Mouse (Mus musculus): ENCODE results near the gene Hpcal1. TPM values are rescaled to one million over a fixed set of nuclear protein-coding genes. Genes with fewer than 3 reads are reported as not detected.

The Hpcal1 gene
- polyA plus RNA-seq, 1 experiment, result 63.4 TPM

GRCm38 (mm10) chr12:17732546-17732945 lies 41.9 kb downstream of the Hpcal1 start:
- no peaks in the 10 kb centered on the region for H3K27me3 ChIP-seq (ENCODE audit: control insufficient read depth, insufficient read depth, low read length)
- no peaks in the 10 kb centered on the region for H3K36me3 ChIP-seq (ENCODE audit: control insufficient read depth, insufficient read depth, low read length)
- H3K27ac ChIP-seq (ENCODE audit: insufficient read depth, low read depth, low read length), result no peak overlapping the region
- peaks cover 14% of the 10 kb centered on the region for H3K4me1 ChIP-seq (ENCODE audit: control insufficient read depth, insufficient read depth, insufficient read length, low read length)
- no peak for TF ChIP-seq POLR2A (IDR thresholded peaks at IDR 0.05; ENCODE audit: low read depth, low read length)
- 75% methylated on average over 4 of the region's 4 CpGs for WGBS
- no peak overlapping the region for H3K4me3 ChIP-seq (ENCODE audit: low read depth, low read length)

GRCm38 (mm10) chr12:17733114-17733904 lies 42.7 kb downstream of the Hpcal1 start:
- Histone ChIP-seq H3K4me1 (ENCODE audit: control insufficient read depth, insufficient read depth, insufficient read length, low read length) (peaks cover 10% of the 10 kb centered on the region), H3K4me3 (ENCODE audit: low read depth, low read length) (no peak overlapping the region), H3K27ac (ENCODE audit: insufficient read depth, low read depth, low read length) (no peak overlapping the region), H3K27me3 (ENCODE audit: control insufficient read depth, insufficient read depth, low read length) (no peaks in the 10 kb centered on the region), H3K36me3 (ENCODE audit: control insufficient read depth, insufficient read depth, low read length) (no peaks in the 10 kb centered on the region)
- 79% methylated on average over 6 of the region's 6 CpGs for WGBS
- no peak for TF ChIP-seq POLR2A (IDR thresholded peaks at IDR 0.05; ENCODE audit: low read depth, low read length)
- no peak for TF ChIP-seq CTCF (IDR thresholded peaks at IDR 0.05; ENCODE audit: extremely low read depth, insufficient read length, insufficient replicate concordance, low read depth, low read length)

- no peak for TF ChIP-seq CTCF (IDR thresholded peaks at IDR 0.05; ENCODE audit: extremely low read depth, insufficient read length, insufficient replicate concordance, low read depth, low read length)
- TF ChIP-seq POLR2A (IDR thresholded peaks at IDR 0.05; ENCODE audit: low read depth, low read length), result no peak
- Histone ChIP-seq H3K36me3 (ENCODE audit: control insufficient read depth, insufficient read depth, low read length) (no peaks in the 10 kb centered on the region), H3K4me3 (ENCODE audit: low read depth, low read length) (no peak overlapping the region), H3K27me3 (ENCODE audit: control insufficient read depth, insufficient read depth, low read length) (no peaks in the 10 kb centered on the region), H3K27ac (ENCODE audit: insufficient read depth, low read depth, low read length) (no peak overlapping the region), H3K4me1 (ENCODE audit: control insufficient read depth, insufficient read depth, insufficient read length, low read length) (peaks cover 13% of the 10 kb centered on the region)
- 72% methylated on average over 6 of the region's 6 CpGs for WGBS
These were observed 45.7 kb downstream of the Hpcal1 start for GRCm38 (mm10) chr12:17736396-17736795.

GRCm38 (mm10) chr12:17736859-17737577 lies 46.4 kb downstream of the Hpcal1 start:
- H3K4me1 ChIP-seq (ENCODE audit: control insufficient read depth, insufficient read depth, insufficient read length, low read length), result peaks cover 20% of the 10 kb centered on the region
- no peak overlapping the region for H3K27ac ChIP-seq (ENCODE audit: insufficient read depth, low read depth, low read length)
- no peak for TF ChIP-seq CTCF (IDR thresholded peaks at IDR 0.05; ENCODE audit: extremely low read depth, insufficient read length, insufficient replicate concordance, low read depth, low read length)
- no peak for TF ChIP-seq POLR2A (IDR thresholded peaks at IDR 0.05; ENCODE audit: low read depth, low read length)
- no peaks in the 10 kb centered on the region for H3K36me3 ChIP-seq (ENCODE audit: control insufficient read depth, insufficient read depth, low read length)
- no peak overlapping the region for H3K4me3 ChIP-seq (ENCODE audit: low read depth, low read length)
- no peaks in the 10 kb centered on the region for H3K27me3 ChIP-seq (ENCODE audit: control insufficient read depth, insufficient read depth, low read length)
- 85% methylated on average over 10 of the region's 10 CpGs for WGBS

GRCm38 (mm10) chr12:17737808-17738207 lies 47.2 kb downstream of the Hpcal1 start:
- Histone ChIP-seq H3K4me1 (ENCODE audit: control insufficient read depth, insufficient read depth, insufficient read length, low read length) (peaks cover 25% of the 10 kb centered on the region), H3K27ac (ENCODE audit: insufficient read depth, low read depth, low read length) (no peak overlapping the region)
- TF ChIP-seq POLR2A (IDR thresholded peaks at IDR 0.05; ENCODE audit: low read depth, low read length) (no peak), CTCF (IDR thresholded peaks at IDR 0.05; ENCODE audit: extremely low read depth, insufficient read length, insufficient replicate concordance, low read depth, low read length) (no peak)

GRCm38 (mm10) chr12:17738473-17738872 lies 47.8 kb downstream of the Hpcal1 start:
- Histone ChIP-seq H3K4me3 (ENCODE audit: low read depth, low read length) (no peak overlapping the region), H3K4me1 (ENCODE audit: control insufficient read depth, insufficient read depth, insufficient read length, low read length) (peaks cover 23% of the 10 kb centered on the region), H3K27ac (ENCODE audit: insufficient read depth, low read depth, low read length) (no peak overlapping the region), H3K27me3 (ENCODE audit: control insufficient read depth, insufficient read depth, low read length) (no peaks in the 10 kb centered on the region), H3K36me3 (ENCODE audit: control insufficient read depth, insufficient read depth, low read length) (no peaks in the 10 kb centered on the region)
- 33% methylated on average over 6 of the region's 6 CpGs for WGBS
- TF ChIP-seq POLR2A (IDR thresholded peaks at IDR 0.05; ENCODE audit: low read depth, low read length), result no peak

More at GRCm38 (mm10) chr12:17737808-17738207, 47.2 kb downstream of the Hpcal1 start:
- Histone ChIP-seq H3K36me3 (ENCODE audit: control insufficient read depth, insufficient read depth, low read length) (no peaks in the 10 kb centered on the region), H3K27me3 (ENCODE audit: control insufficient read depth, insufficient read depth, low read length) (no peaks in the 10 kb centered on the region), H3K4me3 (ENCODE audit: low read depth, low read length) (no peak overlapping the region)
- 94% methylated on average over 3 of the region's 3 CpGs for WGBS

- Histone ChIP-seq H3K4me1 (ENCODE audit: control insufficient read depth, insufficient read depth, insufficient read length, low read length) (peaks cover 23% of the 10 kb centered on the region), H3K27ac (ENCODE audit: insufficient read depth, low read depth, low read length) (no peak overlapping the region), H3K4me3 (ENCODE audit: low read depth, low read length) (no peak overlapping the region), H3K36me3 (ENCODE audit: control insufficient read depth, insufficient read depth, low read length) (no peaks in the 10 kb centered on the region), H3K27me3 (ENCODE audit: control insufficient read depth, insufficient read depth, low read length) (no peaks in the 10 kb centered on the region)
- WGBS, result 93% methylated on average over 1 of the region's 1 CpGs
- TF ChIP-seq POLR2A (IDR thresholded peaks at IDR 0.05; ENCODE audit: low read depth, low read length), result no peak
- peak; percentile 7; the same call in 1 of the 2 replicates for TF ChIP-seq CTCF (IDR thresholded peaks at IDR 0.05; ENCODE audit: extremely low read depth, insufficient read length, insufficient replicate concordance, low read depth, low read length)
These were observed 49.6 kb downstream of the Hpcal1 start for GRCm38 (mm10) chr12:17740226-17740625.
